Mouse (Mus musculus) ZHBTc4 (cell line): ENCODE data around the gene Jmjd6.

Experiments
- DNase-seq: peaks from one replicate; pipeline ENCODE4 v3.0.0-alpha.2; 2011; ENCODE audit warnings: low read depth, low spot score

The Jmjd6 gene

DNA sequence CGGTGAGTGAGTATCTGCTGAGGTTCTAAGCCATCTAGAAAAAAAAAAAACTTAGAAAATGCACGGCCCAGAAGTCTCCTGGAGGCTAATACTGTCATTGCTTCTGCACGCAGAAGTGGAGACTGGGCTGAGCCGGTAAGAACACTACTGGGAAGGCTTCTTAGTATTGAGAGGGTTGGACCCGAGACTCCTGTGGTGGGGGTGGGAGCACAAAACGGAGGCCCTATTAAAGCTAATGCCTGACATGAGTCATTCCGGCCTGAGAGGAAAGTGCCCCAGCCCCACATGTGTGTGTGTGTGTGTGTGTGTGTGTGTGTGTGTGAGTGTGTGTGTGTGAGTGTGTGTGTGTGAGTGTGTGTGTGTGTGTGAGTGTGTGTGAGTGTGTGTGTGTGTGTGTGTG lies 36.1 kb downstream of the Jmjd6 start:
- DNase-seq = peak; percentile 43

DNA sequence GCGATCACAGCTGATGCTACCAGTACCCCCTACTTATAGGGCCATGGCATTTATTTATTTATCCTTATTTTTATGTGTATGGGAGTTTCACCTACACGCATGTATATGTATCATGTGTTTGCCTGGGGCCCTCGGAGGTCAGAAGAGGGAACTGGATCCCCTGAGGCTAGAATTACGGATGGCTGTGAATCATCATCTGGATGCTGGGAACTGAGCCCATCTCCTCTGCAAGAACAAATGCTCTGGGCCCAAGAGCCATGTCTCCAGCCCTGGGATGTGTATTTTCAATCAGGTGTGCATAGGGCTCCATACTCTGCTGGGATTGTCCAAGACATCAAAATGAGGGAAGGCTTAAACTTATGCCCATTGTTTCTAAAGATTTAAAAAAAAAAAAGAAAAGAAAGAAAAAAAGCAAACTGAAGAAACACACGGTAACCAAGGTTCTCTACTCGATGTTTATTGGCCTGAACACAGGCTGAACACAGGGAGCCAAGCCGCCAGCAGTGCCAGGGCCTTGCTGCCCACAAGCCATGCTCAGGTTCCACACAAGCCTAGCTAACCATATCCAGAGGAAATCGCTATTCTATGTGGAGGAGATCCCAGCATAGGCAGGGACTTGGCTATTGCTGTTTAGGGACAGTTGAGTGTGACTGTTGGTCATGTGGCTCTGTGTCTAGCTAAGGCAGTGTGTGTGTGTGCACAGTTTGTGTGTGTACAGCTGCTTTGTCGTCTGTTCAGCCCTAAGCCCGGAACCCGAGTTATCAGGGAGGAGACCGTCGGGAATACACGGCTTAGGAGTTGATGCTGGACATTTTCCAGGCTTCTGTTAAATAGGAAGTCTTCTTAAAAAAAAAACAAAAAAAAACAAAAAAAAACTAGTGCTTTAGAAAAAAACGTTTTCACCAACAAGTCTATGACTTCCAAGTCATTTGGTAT lies 36.8 kb downstream of the Jmjd6 start:
- DNase-seq = no peak

DNA sequence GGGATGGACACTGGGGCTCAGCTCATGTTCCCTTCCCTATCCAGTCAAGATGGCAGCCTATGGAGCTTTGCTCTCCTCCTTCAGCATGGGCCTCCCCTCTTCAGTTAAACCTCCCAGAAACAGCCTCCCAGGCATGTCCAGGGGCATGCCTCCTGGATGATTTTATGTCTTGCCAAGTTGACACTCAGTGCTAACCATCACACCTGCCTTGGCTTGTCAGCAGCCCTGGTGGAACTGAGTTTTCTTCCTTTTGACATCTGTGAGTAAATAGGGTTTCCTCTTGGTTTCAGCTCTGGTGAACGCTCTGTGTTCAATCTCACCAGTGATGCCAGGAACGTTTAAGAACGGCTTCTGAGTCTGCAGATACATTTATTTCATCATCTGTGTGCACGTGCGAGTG lies 40.5 kb downstream of the Jmjd6 start:
- no peak for DNase-seq

DNA sequence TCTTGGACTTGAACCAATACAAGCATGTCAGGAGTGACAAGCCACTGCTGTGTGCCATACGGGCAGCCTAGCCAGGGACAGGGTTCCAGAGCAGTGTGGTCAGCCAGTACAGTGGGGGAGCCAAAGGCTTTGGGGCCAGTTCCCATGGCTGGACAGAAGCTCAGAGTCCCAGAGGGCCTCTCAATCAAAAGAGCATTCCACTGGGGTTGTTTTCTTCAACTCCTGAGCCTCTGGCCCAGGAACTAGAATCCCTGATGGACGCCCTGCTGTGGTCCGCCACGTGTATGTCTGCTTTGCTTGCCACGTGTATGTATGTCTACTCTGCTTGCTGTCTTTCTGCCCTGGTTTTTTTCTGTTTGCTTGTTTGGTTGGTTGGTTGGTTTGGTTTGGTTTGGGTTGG lies 42.1 kb downstream of the Jmjd6 start:
- DNase-seq = no peak

GRCm38 (mm10) chr11:116799364-116799763 lies 43.9 kb downstream of the Jmjd6 start:
- no peak for DNase-seq
